Mouse (Mus musculus): ENCODE measurements at regions not wholly inside any gene's neighbourhood (a gene's known extent, or its start where the extent isn't known, plus 50 kb on each side); places are given as distances from the start of the nearest gene placed in this dataset.

DNA sequence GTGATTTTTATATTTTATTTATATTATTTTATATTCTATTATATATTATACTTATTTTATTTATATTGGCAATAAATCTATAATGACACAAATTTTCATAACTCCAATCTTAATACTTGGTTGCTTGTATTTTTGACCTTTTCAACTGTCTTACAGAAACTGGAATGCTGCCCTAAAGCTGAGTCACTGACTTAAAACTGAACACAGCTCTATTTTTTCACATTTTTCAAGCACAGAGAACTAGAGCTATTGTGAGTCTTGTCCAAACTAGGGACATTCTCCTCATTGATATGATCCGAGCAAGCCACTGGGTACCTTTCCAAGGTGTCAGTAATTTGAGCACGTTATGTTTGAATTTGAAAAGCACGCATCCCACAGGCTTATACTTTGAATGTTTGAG lies 589.7 kb downstream of the Tmem182 start:
- Histone ChIP-seq H3K27ac (ENCODE audit: low read depth) (no peak overlapping the region), H3K9ac (replicated peaks; ENCODE audit: low read depth, low read length) (no peak overlapping the region), H3K4me3 (ENCODE audit: low read depth, low read length) (no peak overlapping the region), H3K9me3 (replicated peaks; ENCODE audit: control insufficient read depth, low read length) (no peaks in the 10 kb centered on the region), H3K27me3 (ENCODE audit: control insufficient read depth, insufficient read depth, low read length) (no peaks in the 10 kb centered on the region), H3K4me2 (ENCODE audit: low read depth, low read length) (no peak overlapping the region), H3K4me1 (ENCODE audit: control insufficient read depth, insufficient read depth) (0 out of 2 replicates have a peak, but pooled peaks cover 8% of the 10 kb centered on the region), H3K36me3 (replicated peaks; ENCODE audit: control insufficient read depth, insufficient read depth, low read length) (no peaks in the 10 kb centered on the region)
- DNase-seq (ENCODE audit: low spot score) = no peak
- no peak for ATAC-seq (ENCODE audit: insufficient read depth, low read depth)
- no peak for TF ChIP-seq EP300 (IDR thresholded peaks at IDR 0.05; ENCODE audit: low read depth)
- TF ChIP-seq CTCF (IDR thresholded peaks at IDR 0.05; ENCODE audit: low read depth) = no peak
- 76% methylated on average over 3 of the region's 3 CpGs for WGBS

DNA sequence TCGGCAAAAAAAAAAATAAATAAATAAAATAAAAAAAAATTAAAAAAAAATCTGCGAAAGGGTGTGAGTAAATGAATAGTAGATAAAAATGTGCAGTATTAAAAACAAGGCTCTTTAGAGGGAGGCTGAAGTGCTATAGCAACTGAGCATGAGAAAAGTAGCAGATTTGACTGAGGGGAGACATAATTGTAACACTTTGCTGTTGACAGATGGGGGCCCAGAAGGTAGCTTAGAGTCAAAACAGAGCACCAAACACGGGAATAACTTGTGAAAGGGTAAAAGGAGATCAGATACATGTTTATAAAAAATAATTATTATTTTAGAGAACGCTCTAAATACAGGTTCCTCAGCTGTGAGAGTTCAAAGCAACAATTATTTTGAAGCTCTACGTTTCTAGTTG lies 605.1 kb downstream of the Tmem182 start:
- Histone ChIP-seq H3K4me1 (ENCODE audit: control insufficient read depth, insufficient read depth) (no peaks in the 10 kb centered on the region), H3K36me3 (replicated peaks; ENCODE audit: control insufficient read depth, insufficient read depth, low read length) (no peaks in the 10 kb centered on the region), H3K27me3 (ENCODE audit: control insufficient read depth, insufficient read depth, low read length) (no peaks in the 10 kb centered on the region), H3K9ac (replicated peaks; ENCODE audit: low read depth, low read length) (no peak overlapping the region), H3K9me3 (replicated peaks; ENCODE audit: control insufficient read depth, low read length) (no peaks in the 10 kb centered on the region), H3K27ac (ENCODE audit: low read depth) (no peak overlapping the region), H3K4me3 (ENCODE audit: low read depth, low read length) (no peak overlapping the region), H3K4me2 (ENCODE audit: low read depth, low read length) (no peak overlapping the region)
- no peak for DNase-seq (ENCODE audit: low spot score)
- no peak for ATAC-seq (ENCODE audit: insufficient read depth, low read depth)
- no peak for TF ChIP-seq CTCF (IDR thresholded peaks at IDR 0.05; ENCODE audit: low read depth)
- no peak for TF ChIP-seq EP300 (IDR thresholded peaks at IDR 0.05; ENCODE audit: low read depth)
- WGBS = 77% methylated on average over 5 of the region's 5 CpGs

DNA sequence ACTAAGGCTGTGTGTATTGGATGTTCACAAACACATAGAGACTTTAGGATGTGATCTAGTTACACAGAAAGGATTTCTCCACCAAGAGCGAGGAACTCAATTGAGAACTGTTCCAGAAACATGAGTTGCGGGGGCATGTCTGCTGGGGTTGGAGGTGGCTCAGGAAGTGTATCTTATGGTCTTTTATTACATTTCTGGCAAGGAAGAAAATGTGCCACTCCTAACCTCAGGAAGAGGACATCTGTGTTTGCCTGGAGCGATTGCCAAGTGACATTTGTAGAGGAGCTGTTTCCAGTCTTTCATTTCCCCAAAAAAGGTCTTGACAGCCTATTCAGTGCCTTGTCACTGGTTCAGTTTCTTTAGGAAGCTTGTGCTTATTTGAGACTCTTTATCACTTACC lies 606.2 kb downstream of the Tmem182 start:
- H3K9ac ChIP-seq (replicated peaks; ENCODE audit: low read depth, low read length) = no peak overlapping the region
- ATAC-seq (ENCODE audit: insufficient read depth, low read depth) (no peak), DNase-seq (ENCODE audit: low spot score) (no peak)

DNA sequence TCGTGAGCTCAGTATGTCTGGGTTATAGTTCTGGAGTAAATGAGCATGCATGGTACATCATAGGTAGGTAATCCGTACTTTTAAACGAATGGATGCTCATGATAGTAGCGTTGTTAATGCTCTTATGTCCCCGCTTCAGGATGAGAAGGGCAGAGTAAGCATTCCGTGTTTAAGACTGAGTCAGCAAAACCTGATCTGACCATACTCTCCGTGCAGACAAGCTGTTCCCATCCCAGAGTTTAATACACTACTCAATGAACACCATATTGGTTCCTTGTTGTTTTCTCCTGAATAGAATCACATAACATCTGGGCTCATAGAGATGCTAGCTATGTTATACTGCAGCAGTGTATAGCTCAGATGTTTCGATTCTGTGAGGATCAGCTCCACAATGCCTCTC lies 606.7 kb downstream of the Tmem182 start:
- no peak for ATAC-seq (ENCODE audit: insufficient read depth, low read depth)
- Histone ChIP-seq H3K4me1 (ENCODE audit: control insufficient read depth, insufficient read depth) (no peaks in the 10 kb centered on the region), H3K9ac (replicated peaks; ENCODE audit: low read depth, low read length) (no peak overlapping the region), H3K27ac (ENCODE audit: low read depth) (no peak overlapping the region), H3K27me3 (ENCODE audit: control insufficient read depth, insufficient read depth, low read length) (no peaks in the 10 kb centered on the region), H3K4me3 (ENCODE audit: low read depth, low read length) (no peak overlapping the region), H3K36me3 (replicated peaks; ENCODE audit: control insufficient read depth, insufficient read depth, low read length) (no peaks in the 10 kb centered on the region), H3K9me3 (replicated peaks; ENCODE audit: control insufficient read depth, low read length) (no peaks in the 10 kb centered on the region), H3K4me2 (ENCODE audit: low read depth, low read length) (no peak overlapping the region)
- WGBS = 85% methylated on average over 8 of the region's 8 CpGs
- DNase-seq (ENCODE audit: low spot score) = no peak
- no peak for TF ChIP-seq CTCF (IDR thresholded peaks at IDR 0.05; ENCODE audit: low read depth)
- TF ChIP-seq EP300 (IDR thresholded peaks at IDR 0.05; ENCODE audit: low read depth) = no peak

More for the DNA sequence above, 606.2 kb downstream of the Tmem182 start:
- no peak overlapping the region for H3K4me3 ChIP-seq (ENCODE audit: low read depth, low read length)
- H3K27me3 ChIP-seq (ENCODE audit: control insufficient read depth, insufficient read depth, low read length) = no peaks in the 10 kb centered on the region
- no peaks in the 10 kb centered on the region for H3K9me3 ChIP-seq (replicated peaks; ENCODE audit: control insufficient read depth, low read length)
- H3K4me1 ChIP-seq (ENCODE audit: control insufficient read depth, insufficient read depth) = no peaks in the 10 kb centered on the region
- H3K27ac ChIP-seq (ENCODE audit: low read depth) = no peak overlapping the region
- 70% methylated on average over 3 of the region's 3 CpGs for WGBS
- no peak overlapping the region for H3K4me2 ChIP-seq (ENCODE audit: low read depth, low read length)
- H3K36me3 ChIP-seq (replicated peaks; ENCODE audit: control insufficient read depth, insufficient read depth, low read length) = no peaks in the 10 kb centered on the region
- no peak for TF ChIP-seq CTCF (IDR thresholded peaks at IDR 0.05; ENCODE audit: low read depth)
- TF ChIP-seq EP300 (IDR thresholded peaks at IDR 0.05; ENCODE audit: low read depth) = no peak

DNA sequence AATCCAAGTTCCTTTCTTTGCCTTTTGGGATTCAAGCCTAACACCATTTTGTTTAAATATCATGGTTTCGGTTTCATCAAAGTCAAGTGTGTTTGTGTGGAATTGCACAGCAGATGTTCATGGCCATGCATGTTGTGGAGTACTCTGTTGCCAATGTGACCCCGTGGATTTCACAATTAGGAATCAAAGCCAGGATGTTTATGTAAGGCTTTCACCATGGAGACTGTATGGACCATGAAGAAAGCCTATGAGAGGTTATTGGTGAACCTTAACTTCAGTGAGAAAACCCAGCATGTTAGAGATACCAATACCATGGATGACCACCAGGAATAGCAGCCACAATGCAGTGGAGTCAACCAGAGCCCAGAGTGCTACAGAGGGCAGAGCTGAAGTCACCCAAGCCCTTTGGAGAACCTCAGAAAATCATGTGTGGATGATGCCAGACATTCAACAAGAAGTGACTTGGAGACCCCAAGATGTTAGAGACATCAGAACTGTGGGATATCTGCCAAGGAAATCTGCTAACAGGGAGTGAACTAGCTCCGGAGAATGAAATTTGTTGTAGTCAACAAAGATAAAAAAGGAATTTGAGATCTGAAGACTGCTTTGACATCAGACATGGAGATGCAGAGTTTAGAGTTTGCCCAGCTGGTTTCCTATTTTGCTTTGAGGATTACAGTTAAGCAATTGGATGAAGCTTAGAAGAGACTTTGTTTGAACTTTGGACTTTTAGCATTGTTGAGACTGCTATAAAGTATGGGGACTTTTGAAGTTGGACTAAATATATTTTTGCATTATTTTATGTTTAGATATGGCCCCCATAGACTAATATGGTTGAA lies 615.3 kb downstream of the Tmem182 start:
- TF ChIP-seq CTCF (IDR thresholded peaks at IDR 0.05; ENCODE audit: low read depth) (no peak), EP300 (IDR thresholded peaks at IDR 0.05; ENCODE audit: low read depth) (no peak)
- Histone ChIP-seq H3K4me3 (ENCODE audit: low read depth, low read length) (no peak overlapping the region), H3K27ac (ENCODE audit: low read depth) (no peak overlapping the region), H3K36me3 (replicated peaks; ENCODE audit: control insufficient read depth, insufficient read depth, low read length) (no peaks in the 10 kb centered on the region), H3K4me2 (ENCODE audit: low read depth, low read length) (no peak overlapping the region), H3K9me3 (replicated peaks; ENCODE audit: control insufficient read depth, low read length) (no peaks in the 10 kb centered on the region), H3K27me3 (ENCODE audit: control insufficient read depth, insufficient read depth, low read length) (no peaks in the 10 kb centered on the region), H3K9ac (replicated peaks; ENCODE audit: low read depth, low read length) (no peak overlapping the region), H3K4me1 (ENCODE audit: control insufficient read depth, insufficient read depth) (no peaks in the 10 kb centered on the region)
- WGBS = 68% methylated on average over 3 of the region's 3 CpGs
- ATAC-seq (ENCODE audit: insufficient read depth, low read depth) = no peak
- DNase-seq (ENCODE audit: low spot score) = no peak

DNA sequence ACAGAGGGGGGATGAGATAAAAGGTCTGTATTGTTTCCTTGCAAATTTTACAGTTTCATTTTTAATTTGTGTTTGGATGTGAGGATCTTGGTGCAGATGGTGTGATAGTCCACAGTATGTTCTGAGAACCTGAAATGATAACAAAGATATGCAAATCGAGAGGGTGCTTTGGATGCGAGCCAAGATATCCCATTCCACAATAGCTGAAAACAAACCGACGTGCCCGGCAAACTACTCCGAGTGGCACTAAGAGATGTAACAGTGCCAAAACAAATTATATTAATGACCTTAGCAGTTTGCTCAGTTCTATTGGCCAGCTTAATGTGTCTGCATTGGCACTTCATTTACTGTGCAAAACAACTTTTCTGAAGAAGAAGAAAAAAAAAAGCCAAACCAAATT lies 622.5 kb downstream of the Tmem182 start:
- no peak overlapping the region for H3K4me3 ChIP-seq (ENCODE audit: low read depth, low read length)
- no peak for TF ChIP-seq CTCF (IDR thresholded peaks at IDR 0.05; ENCODE audit: low read depth)
- no peak for TF ChIP-seq EP300 (IDR thresholded peaks at IDR 0.05; ENCODE audit: low read depth)
- no peaks in the 10 kb centered on the region for H3K9me3 ChIP-seq (replicated peaks; ENCODE audit: control insufficient read depth, low read length)
- H3K27me3 ChIP-seq (ENCODE audit: control insufficient read depth, insufficient read depth, low read length) = no peaks in the 10 kb centered on the region
- no peak overlapping the region for H3K9ac ChIP-seq (replicated peaks; ENCODE audit: low read depth, low read length)
- DNase-seq (ENCODE audit: low spot score) = no peak
- peaks cover 4% of the 10 kb centered on the region; the same call in 1 of the 2 replicates for H3K4me1 ChIP-seq (ENCODE audit: control insufficient read depth, insufficient read depth)
- no peak overlapping the region for H3K4me2 ChIP-seq (ENCODE audit: low read depth, low read length)
- WGBS = 19% methylated on average over 6 of the region's 6 CpGs
- ATAC-seq (ENCODE audit: insufficient read depth, low read depth) = no peak
- no peaks in the 10 kb centered on the region for H3K36me3 ChIP-seq (replicated peaks; ENCODE audit: control insufficient read depth, insufficient read depth, low read length)
- H3K27ac ChIP-seq (ENCODE audit: low read depth) = no peak overlapping the region

Data from heart, postnatal 0 days (tissue).